Mouse (Mus musculus): ENCODE data around the gene Tenm3.

GRCm38 (mm10) chr8:48514230-48514629, 329.5 kb downstream of the Tenm3 start:
- no peak for TF ChIP-seq SIN3A (IDR thresholded peaks at IDR 0.05; ENCODE audit: low read length)
- no peak for TF ChIP-seq CTCF (conservative IDR thresholded peaks at IDR 0.05 in 1 of 2, IDR thresholded peaks at IDR 0.05 in 1 of 2; ENCODE audit: low read depth in 2 of 2, low read length in 2 of 2)
- no peak for TF ChIP-seq ZC3H11A (IDR thresholded peaks at IDR 0.05; ENCODE audit: low read depth, low read length)

Data from CH12.LX (cell line).